Mouse (Mus musculus): ENCODE results near the gene Rsrp1. TPM values are rescaled to one million over a fixed set of nuclear protein-coding genes. Genes with fewer than 3 reads are reported as not detected.

Gene Rsrp1
- polyA plus RNA-seq, 1 experiment from 2014 or later = 512 TPM

DNA sequence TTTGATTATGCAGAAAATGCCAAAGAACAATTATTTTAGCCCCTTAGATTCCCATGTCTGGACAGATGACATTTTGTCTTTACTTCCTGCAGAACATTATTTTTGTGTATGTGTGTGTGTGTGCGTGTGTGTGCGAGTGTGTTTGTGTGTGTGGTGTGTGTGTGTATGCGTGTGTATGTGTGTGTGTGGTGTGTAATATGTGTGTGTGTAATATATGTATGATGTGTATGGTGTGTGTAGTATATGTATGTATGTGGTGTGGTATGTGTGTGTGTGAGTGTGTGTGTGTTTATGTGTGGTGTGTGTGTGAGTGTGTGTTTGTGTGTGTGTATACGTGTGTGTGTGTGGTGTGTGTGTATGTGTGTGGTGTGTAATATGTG is 52.5 kb downstream of the Rsrp1 start:
- no peaks in the 10 kb centered on the region for H3K36me3 ChIP-seq
- no peak overlapping the region for H3K4me3 ChIP-seq
- H3K27me3 ChIP-seq = no peaks in the 10 kb centered on the region
- H3K9ac ChIP-seq = no peak overlapping the region
- 0 out of 2 replicates have a peak, but pooled peaks have one; percentile 71 for ATAC-seq (ENCODE audit: insufficient number of reproducible peaks, insufficient read depth, low FRiP score, low TSS enrichment, low read depth)
- H3K4me1 ChIP-seq = peaks cover 17% of the 10 kb centered on the region
- H3K9me3 ChIP-seq = no peaks in the 10 kb centered on the region; the same call in 1 of the 2 replicates
- peak overlapping the region; percentile 78 for H3K27ac ChIP-seq
- WGBS = 91% methylated on average over 4 of the region's 4 CpGs
- H3K4me2 ChIP-seq = peak overlapping the region; percentile 40; the same call in 1 of the 2 replicates

Other genes with a start within 250 kb of the Rsrp1 start
- gene Man1c1, start 219.3 kb upstream of the Rsrp1 start, polyA plus RNA-seq (2015; fragmentation: Nextera tagmentation; extraction: Ambion mirVana) = 2.4 and 2.7 TPM in 2 replicates
- 25.6 and 27.2 TPM in 2 replicates for gene Ldlrap1, start 155.6 kb upstream of the Rsrp1 start, polyA plus RNA-seq (2015; fragmentation: Nextera tagmentation; extraction: Ambion mirVana)
- 62.8 and 67.5 TPM in 2 replicates for gene Maco1, start 70.2 kb upstream of the Rsrp1 start, polyA plus RNA-seq (2015; fragmentation: Nextera tagmentation; extraction: Ambion mirVana)
- gene Rhd, start 59.1 kb upstream of the Rsrp1 start, polyA plus RNA-seq (2015; fragmentation: Nextera tagmentation; extraction: Ambion mirVana) = 2.4 and 6.1 TPM in 2 replicates
- 172 and 199 TPM in 2 replicates for gene Tmem50a, start 8.6 kb upstream of the Rsrp1 start, polyA plus RNA-seq (2015; fragmentation: Nextera tagmentation; extraction: Ambion mirVana)
- gene Syf2, start 7.3 kb downstream of the Rsrp1 start, polyA plus RNA-seq (2015; fragmentation: Nextera tagmentation; extraction: Ambion mirVana) = 78.7 and 88.4 TPM in 2 replicates
- 3.1 and 3.9 TPM in 2 replicates for gene Runx3, start 197.1 kb downstream of the Rsrp1 start, polyA plus RNA-seq (2015; fragmentation: Nextera tagmentation; extraction: Ambion mirVana)

Measured in embryonic facial prominence, embryonic 13.5 days (tissue).